Mouse (Mus musculus): ENCODE data around the gene Tmem179. TPM values are rescaled to one million over a fixed set of nuclear protein-coding genes. Genes with fewer than 3 reads are reported as not detected.

The Tmem179 gene
- total RNA-seq, 2 experiments from 2014 or later = not detected

DNA sequence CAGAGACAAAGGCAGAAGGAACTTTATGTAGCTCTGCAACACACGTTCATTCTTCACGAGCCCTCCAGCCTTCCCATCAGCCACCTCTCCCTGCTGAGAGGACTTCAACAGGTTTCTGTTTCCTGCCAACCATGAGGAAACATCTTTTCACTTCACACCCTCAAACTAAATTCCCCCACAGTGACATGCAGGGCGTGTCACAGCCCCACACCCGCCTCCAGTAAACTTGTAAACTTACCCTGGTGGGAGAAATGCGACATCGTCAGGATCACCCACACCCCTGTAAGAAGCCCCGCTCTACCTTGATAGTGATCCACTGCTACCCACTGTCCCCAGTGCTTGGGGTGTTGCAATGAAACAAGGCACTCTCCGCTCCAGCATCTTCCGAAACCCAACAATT is 21.8 kb upstream of the Tmem179 start:
- no peak for DNase-seq (ENCODE audit: low spot score)

DNA sequence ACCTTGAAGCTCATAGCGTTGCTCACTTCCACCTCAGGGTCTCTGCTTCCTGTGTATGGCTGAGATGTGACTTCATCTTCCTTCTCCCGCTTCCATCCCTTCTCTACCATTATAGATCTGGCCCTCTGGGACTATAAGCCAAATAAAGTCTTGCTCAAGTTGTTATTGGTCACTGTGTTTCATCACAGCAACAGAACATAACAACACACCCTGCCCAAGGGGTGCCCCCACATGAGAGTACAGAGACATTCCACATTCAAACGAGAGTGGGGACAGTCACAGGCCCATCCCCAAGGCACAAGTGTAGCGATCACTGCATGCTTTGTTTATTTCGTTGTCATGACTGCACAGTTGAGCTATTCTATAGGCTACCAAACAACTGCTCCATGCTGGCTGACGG is 20.7 kb upstream of the Tmem179 start:
- no peak for DNase-seq (ENCODE audit: low spot score)

DNA sequence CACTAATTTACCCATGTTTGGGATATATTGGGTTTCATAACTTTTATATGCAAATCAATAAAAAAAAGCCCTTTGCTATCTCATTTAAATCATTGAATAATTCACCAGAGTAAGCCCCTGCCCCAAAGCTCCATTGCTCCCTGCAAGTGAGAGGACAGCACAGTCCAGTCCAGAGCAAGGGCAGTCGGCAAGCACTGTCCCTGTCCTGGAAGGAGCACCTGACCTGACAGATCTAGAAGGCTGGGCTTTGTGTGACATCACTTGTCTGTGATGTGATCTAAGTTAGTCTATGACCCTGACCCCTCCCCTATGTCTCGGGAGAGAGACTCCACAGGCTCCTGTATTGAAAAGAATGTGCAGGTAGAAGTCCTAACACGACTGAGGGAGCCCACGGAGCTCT is 17.2 kb upstream of the Tmem179 start:
- DNase-seq (ENCODE audit: low spot score) = no peak

DNA sequence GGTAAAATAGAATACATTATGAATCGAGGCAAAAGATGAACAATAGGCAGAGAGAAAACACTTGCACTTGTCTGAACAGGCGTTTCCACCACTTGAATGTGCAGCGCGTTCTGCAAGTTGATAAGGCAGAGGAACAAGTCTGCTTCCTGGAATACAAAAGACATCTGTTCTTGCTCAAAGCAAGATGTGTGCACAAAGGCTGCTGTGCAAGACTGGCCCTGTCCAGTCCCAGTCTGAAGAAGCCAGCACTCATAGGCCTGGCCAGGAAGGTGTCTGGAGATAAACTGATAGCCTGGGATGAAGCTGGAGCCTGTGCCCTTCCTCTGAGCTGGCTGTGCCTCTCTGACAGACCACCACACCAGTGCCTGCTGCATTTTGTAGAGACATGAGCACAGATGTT is 1.6 kb upstream of the Tmem179 start:
- no peak for DNase-seq (ENCODE audit: low spot score)

DNA sequence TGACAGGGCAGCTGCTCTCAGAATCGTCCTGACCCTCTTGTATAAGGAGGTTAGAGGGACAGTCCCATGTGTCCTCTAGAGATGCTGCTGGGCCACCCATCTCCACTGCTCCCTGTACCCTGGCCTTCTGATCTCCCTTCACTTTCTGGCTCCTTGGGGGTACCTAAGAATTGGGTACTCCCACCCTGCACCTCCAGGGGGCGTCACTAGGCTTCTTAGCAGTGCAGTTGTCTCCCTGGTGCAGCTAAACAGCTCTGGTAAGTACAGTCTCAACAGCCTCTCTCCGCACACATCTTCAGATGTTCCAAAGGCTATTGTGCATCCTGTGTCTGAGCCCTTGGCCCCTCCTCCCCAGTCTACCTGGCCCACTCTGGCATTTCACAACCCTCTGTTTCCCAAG is 1.6 kb downstream of the Tmem179 start:
- DNase-seq (ENCODE audit: low spot score) = no peak

DNA sequence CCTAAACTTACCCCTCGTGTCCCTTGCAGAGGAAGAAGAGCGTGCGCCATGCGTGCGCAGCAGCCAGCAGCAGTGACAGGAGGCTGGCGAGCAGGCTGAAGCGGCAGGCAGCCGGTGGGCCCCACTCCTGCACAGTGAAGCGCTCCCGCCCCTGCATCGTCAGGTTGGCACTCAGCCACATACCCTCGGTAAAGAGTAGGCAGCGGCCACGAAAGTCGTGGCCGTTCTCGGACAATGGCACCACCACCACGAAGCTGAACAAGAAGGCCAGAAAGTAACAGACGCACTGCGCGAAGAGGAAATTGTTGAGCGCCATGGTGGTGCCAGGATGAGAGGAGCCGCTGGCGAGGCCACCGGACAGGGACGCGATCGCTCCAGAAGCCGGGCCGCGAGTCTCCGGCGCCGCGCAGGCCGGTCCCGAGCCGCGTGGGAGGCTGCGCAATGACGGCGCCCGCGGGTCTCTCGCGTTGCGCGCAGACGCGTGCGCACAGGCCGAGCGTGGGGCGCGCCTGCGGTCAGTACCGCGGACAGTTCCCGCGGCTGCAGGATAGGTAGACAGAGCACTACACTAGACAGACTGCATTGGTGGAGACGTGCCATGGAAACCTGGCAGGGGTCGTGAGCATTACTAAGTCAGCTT is 5.7 kb downstream of the Tmem179 start:
- DNase-seq (ENCODE audit: low spot score) = no peak

DNA sequence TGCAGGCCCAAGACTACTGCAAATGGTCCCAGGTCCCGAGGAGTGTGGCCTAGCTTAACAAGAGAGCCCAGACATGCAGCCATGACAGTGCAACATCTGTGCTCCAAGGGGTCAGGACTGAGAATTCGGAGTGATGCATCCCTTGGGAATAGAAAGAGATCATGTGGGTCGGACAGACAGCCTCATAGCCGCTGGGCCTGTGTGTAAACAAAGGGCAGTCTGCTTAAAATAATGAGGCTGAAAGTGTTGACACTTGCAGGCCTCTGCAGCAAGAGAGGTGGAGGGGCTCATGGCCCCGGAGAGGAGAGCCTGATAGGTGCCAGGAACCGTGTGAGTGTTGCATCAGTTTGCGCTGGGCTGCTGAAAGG is 6.2 kb downstream of the Tmem179 start:
- DNase-seq (ENCODE audit: low spot score) = no peak

DNA sequence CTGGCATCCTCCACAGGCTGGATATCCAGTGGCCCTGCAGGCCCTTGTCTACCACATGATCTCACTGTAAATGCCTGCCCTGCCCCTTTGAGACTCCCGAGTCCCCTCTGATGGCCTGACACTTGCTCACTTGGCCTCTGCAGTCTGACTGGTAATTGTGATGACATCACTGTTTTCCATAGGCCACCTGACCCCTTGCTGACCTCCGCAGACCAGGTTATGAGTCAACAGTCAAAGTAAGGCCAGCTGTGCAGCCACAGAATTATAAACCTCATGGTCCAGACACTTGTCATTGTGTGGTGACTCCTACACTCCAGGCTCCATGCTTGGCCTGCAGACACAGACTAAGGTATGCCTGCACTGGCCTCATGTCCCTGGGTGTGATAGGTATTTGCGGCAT is 8.6 kb downstream of the Tmem179 start:
- DNase-seq (ENCODE audit: low spot score) = no peak

DNA sequence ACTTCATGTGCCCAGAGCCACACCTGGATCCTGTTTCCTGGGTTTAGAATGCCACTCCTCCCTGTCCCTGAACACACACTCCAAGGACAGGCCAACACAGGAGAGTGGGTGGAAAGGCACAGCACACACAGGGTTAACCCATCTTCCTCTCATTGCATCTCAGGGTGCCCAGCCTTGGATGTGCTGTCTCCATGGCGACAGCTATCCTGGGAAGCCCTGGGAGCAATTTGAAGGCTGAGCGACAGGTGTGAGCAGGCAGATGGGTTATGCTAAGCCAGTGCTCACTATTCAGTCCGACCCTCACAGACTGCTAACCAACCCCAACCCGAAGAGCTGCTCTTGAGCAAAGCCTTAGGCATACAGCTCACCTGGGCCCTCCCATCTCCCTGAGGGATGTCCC is 9.3 kb downstream of the Tmem179 start:
- DNase-seq (ENCODE audit: low spot score) = no peak

DNA sequence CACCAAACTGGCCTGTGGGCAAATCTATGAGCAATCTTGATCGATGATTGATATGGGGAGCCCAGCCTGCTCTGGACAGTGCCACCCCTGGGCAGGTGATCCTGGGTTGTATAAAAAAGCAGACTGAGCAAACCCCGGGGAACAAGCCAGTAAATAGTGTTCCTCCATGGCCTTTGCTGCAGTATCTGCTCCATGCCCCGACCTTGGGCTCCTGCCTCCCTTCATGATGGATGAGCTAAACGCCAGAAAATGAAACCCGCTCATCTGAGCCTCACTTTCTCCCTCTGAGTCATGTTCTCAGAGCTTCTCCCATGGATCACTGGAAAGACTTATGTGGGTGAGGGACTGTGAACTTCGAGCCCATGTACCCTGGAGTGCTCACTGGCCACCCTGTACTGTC is 10.3 kb downstream of the Tmem179 start:
- no peak for DNase-seq (ENCODE audit: low spot score)

DNA sequence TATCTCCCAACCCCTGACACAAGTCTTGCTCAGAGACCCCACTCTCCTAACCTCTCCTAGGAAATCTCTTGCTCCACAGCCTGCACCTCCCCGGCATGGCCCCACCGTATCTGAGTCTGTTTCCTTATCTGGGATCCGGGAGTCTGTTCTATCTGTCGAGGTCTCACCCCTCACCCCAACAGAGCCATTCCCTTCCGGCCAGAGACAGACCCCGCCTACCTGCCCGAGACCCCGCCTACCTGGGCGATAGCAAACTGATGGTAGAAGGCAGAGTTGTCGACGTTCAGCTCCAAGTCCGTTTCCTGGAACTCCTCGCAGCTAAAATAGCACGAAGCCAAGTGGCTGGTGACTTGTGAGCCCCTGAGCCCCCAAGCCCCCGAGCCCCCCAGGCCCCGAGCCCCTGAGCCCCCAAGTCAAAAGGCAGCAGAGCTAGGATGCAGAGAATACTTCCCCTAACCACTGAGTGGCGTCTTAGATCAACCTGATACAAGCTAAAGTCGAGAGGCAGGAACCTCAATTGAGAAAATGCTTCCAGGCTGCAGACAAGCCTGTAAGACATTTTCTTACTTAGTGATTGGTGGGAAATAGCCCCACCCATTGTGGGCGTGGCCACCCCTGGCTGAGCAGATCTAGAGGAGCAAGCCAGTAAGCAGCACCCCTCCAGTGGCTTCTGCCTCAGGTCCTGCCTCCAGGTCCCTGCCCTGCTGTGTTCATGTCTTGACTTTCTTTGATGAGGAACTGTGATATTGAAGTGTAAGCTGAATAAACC is 13.4 kb downstream of the Tmem179 start:
- no peak for DNase-seq (ENCODE audit: low spot score)

DNA sequence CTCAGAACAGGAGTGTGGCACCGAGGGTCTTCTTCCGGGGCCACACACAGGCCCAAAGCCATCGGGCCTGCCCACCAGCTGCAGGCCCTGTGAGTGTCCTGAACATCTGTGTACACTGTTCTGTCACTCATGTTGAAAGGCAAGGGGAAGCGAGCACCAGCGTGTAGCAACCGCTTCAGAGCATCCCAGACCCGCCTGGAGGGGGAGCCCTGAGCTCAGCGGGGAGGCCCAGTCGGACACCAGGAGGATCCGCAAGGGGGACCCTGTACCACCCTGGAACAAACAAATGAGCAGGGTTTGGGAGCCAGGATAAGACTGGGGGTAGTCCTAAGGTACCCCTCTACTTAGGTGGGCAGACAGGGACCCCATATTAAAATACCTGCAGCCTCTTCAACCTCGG is 17.9 kb downstream of the Tmem179 start:
- DNase-seq (ENCODE audit: low spot score) = no peak

DNA sequence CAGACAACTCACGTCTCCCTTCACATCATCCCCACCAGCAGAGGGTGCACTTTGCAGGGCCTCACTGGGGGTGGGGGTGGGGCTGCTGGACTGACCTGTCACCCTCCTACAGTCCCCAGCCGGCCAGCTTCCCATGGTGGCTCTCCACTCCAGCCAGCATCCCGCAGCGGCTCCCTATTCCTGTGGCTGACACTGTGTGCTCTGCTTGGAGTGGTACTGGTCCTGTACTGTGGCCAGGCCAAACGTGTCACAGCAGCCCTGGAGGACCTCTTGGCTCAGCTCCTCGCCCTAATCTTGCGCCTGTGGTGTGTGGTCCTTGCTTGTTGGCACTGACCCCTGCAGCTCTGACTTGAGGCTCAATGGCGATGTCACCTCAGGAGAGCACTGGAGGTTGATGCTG is 18.8 kb downstream of the Tmem179 start:
- no peak for DNase-seq (ENCODE audit: low spot score)

DNA sequence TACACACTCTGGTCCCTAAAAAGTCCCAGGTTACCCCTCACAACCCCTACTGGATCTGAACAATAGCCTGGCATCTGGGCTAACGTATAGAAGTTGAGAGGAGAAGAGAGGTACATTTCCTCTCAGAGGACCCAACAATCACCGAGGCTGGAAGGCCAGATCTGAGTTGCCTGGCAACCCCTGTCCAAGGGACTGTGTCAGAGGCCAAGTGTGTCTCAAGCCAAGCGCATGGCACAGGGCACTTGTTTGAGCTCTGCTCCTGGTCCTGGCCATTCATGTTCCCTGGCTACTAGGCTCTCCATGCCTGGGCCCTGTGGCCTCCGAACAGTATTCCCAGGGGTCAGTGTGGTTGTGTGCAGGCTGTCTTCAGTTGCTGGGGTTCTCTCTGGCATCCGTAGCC is 20.4 kb downstream of the Tmem179 start:
- no peak for DNase-seq (ENCODE audit: low spot score)

DNA sequence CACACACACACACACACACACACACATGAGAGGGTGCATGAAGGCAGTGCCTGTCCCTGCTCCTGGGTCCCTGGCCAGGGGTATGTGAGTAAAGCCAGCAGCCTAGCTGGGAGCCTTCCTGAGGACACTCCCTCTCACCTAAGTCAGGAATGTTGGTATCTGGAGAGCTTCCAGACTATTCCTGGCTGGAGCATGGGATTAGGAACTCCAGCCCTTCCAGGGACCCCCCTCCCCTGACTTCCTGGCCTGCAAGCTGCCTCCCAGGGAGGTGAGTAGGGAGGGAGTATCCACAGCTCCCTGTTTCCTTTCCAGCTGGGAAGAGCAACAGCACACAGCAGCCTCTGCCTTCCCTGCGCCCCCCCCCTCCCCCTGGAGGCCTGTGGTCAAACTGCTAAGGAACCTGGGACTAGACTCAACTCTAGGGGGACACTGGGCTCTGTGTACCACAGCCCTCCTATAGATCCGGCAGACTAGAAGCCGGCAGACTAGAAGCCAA is 26.1 kb downstream of the Tmem179 start:
- DNase-seq (ENCODE audit: low spot score) = peak; percentile 38

DNA sequence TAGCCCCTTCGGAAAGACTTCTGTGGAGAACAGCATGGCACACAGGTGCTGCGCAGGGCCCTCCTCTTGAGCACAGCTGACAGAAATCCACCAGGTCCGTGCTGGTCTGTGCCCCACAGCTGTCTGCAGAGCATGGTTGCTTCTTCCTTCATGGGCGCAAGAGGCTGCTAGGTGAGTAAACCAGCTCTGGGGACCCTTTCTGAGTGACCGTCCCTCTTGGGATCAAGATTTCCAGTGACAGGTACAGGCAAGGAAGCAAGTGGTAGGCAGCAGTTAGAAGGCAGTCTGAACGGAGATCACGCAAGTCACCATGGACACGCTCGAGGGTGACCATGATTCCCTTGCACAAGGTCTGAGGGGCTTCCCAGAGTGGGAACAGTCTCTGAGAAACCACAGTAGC is 27.0 kb downstream of the Tmem179 start:
- no peak for DNase-seq (ENCODE audit: low spot score)

DNA sequence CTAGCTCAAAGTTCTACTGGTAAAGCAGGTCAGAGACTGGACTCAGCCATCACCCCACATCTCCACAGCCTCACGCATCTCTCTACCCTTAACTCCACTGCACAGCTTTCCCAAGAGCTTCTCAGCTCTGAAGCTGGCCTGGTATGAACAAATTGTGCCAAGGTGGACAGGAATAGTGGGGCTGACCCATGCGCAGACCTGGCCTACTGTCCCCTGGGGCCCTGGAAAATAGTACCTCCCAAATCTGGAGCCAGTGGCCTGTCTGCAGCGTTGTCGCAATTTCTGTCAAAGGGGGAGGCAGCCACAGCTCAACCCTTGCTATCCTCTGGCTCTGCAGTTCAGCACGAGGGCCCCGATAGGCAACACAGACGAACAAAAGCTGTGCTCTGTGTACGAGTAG is 27.4 kb downstream of the Tmem179 start, which contains the start of gene A530016L24Rik:
Gene A530016L24Rik (plus strand): TSS at position 315 of the 400 bp plus-strand sequence.
- no peak for DNase-seq (ENCODE audit: low spot score)

DNA sequence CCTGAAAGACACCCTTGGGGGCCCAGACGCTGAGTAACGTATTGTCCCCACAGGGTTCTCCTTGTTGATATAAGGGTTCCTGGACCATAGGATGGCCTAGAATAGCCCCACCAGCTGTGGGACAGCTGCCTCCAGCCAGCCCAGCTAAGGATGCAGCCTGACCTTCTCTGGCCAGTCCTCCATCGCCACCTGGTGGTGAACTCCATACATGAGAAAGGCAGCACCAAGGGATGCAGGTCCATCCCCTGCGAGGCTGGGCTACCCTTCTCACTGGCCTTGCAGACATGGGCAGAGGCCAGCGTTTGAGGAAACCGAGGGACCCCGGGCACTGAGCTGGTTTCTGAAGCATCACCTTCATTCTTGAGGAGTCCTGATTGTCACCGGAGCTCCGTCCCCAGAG is 42.8 kb downstream of the Tmem179 start:
- peak; percentile 85 for DNase-seq (ENCODE audit: low spot score)

DNA sequence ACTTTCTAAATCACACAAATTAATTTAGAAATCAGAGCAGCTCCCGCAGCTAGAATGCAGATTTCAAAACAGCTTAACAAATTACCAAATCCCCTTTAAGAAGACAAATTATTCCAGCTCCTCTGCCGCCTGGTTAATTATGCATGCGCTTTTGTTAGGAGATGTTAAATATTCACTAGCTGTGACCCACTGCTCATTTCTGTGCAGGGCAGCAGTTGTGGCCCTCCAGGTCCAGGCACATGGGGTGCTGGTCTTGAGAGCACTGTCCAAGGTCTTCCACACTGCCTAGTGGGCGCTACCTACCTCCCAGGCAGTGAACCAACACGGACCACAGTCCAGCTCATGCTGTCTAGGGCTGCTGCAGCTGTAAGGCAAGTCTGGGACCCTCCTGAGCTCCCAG is 46.3 kb downstream of the Tmem179 start:
- DNase-seq (ENCODE audit: low spot score) = no peak

DNA sequence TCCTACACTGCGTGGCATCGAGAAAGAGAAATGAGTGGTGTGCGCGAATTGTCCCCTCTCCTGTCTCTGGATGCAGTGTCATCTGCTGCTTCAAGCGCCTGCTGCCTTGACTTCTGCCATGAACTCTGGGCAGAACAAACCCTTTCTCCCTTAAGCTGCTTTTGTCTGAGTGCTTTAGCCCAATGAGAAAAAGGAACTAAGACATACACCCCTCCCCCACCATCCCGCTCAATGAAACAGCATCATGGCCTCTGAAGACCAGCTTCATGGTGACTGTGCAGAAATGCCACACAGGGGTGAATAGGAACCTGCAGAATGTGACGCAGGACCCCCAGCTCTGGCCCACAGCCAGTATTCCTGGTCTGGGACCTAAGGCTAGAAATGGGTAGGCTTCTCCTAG is 47.2 kb downstream of the Tmem179 start:
- DNase-seq (ENCODE audit: low spot score) = no peak

DNA sequence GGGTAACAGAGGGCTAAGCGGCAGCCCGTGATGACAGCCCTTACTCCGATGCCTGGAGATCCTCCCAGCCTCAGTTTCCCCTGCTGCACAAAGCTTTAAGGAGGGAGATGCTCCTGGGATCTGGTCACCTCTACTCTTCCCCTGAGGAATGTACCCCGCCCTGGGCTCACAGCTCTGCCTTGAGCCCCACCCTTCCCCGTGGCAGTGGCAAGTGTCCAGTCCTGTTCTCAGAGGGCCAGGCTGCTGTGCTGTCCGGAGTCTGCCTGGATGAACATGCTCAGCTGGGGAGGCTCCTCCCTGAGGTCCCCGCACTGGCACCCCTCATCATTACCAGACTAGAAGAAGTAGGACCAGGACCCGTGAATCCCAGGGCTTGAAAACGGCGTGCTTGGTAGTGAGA is 49.2 kb downstream of the Tmem179 start:
- DNase-seq (ENCODE audit: low spot score) = no peak

DNA sequence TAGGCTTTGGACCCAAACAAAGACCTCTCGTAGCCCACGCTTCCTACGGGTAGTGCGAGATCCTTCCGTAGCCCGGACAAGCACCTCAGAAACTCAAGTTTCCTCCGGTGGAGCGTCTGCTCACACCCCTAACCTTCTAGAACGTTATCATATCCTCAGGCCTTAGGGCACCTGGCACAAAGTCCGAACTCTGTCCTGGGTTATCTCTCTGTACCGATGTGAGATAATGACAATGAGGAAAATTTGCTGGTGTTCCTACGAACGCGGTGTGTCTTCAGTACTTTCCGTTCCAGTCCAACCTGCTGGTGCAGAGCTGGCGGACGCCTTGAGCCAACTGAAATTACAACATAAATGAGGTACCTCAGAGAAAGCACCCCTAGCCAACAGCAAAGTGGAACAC is 50.6 kb downstream of the Tmem179 start:
- DNase-seq (ENCODE audit: low spot score) = no peak

DNA sequence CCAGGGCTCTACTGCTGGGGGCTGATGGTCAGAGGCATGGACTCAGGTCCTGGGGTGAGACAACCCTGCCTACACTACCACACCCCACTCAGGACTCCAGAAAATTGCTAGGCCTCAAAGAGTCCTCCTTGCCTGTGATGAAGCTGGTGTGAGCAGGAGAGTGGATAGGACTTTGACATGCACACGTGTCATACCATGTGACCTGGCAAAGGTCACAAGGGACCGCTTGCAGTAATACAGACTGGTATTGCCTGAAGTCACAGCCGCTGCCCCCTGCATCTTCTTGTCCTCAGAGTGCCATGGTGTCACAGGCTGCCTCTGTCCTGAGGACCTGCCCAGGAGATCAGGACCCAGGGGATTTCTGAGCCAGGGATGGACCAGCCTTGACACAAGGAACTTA is 52.0 kb downstream of the Tmem179 start:
- DNase-seq (ENCODE audit: low spot score) = no peak

Data from gastrocnemius, adult 18-20 months (tissue).